Mouse (Mus musculus): ENCODE measurements around the gene Hoxb2. TPM values are rescaled to one million over a fixed set of nuclear protein-coding genes. Genes with fewer than 3 reads are reported as not detected.

The Hoxb2 gene
- polyA plus RNA-seq, 1 experiment, result 0.20 TPM

- TF ChIP-seq POLR2A (IDR thresholded peaks at IDR 0.05; ENCODE audit: control insufficient read depth, low read depth, low read length) (no peak), CTCF (IDR thresholded peaks at IDR 0.05; ENCODE audit: control insufficient read depth, insufficient read depth, insufficient replicate concordance, low read depth, low read length) (no peak)
- Histone ChIP-seq H3K36me3 (ENCODE audit: control insufficient read depth, insufficient read depth, low read length) (no peaks in the 10 kb centered on the region), H3K27me3 (ENCODE audit: control insufficient read depth, insufficient read depth, low read length) (no peaks in the 10 kb centered on the region), H3K4me1 (ENCODE audit: control insufficient read depth, insufficient read depth, low read length) (no peaks in the 10 kb centered on the region), H3K27ac (ENCODE audit: control insufficient read depth, insufficient read depth, low read depth, low read length) (no peak overlapping the region), H3K4me3 (ENCODE audit: control insufficient read depth, low read depth, low read length) (no peak overlapping the region)
Measured at GRCm38 (mm10) chr11:96383381-96383780, 33.1 kb downstream of the Hoxb2 start.

GRCm38 (mm10) chr11:96387635-96388034 lies 37.3 kb downstream of the Hoxb2 start:
- H3K4me3 ChIP-seq (ENCODE audit: control insufficient read depth, low read depth, low read length), result no peak overlapping the region
- 0 out of 2 replicates have a peak, but pooled peaks cover 4% of the 10 kb centered on the region for H3K4me1 ChIP-seq (ENCODE audit: control insufficient read depth, insufficient read depth, low read length)
- no peaks in the 10 kb centered on the region for H3K36me3 ChIP-seq (ENCODE audit: control insufficient read depth, insufficient read depth, low read length)
- TF ChIP-seq POLR2A (IDR thresholded peaks at IDR 0.05; ENCODE audit: control insufficient read depth, low read depth, low read length), result no peak
- no peak for TF ChIP-seq CTCF (IDR thresholded peaks at IDR 0.05; ENCODE audit: control insufficient read depth, insufficient read depth, insufficient replicate concordance, low read depth, low read length)
- H3K27ac ChIP-seq (ENCODE audit: control insufficient read depth, insufficient read depth, low read depth, low read length), result no peak overlapping the region
- no peaks in the 10 kb centered on the region for H3K27me3 ChIP-seq (ENCODE audit: control insufficient read depth, insufficient read depth, low read length)

- TF ChIP-seq POLR2A (IDR thresholded peaks at IDR 0.05; ENCODE audit: control insufficient read depth, low read depth, low read length), result no peak
- TF ChIP-seq CTCF (IDR thresholded peaks at IDR 0.05; ENCODE audit: control insufficient read depth, insufficient read depth, insufficient replicate concordance, low read depth, low read length), result no peak
- H3K27ac ChIP-seq (ENCODE audit: control insufficient read depth, insufficient read depth, low read depth, low read length), result no peak overlapping the region
- no peaks in the 10 kb centered on the region for H3K27me3 ChIP-seq (ENCODE audit: control insufficient read depth, insufficient read depth, low read length)
- no peaks in the 10 kb centered on the region for H3K36me3 ChIP-seq (ENCODE audit: control insufficient read depth, insufficient read depth, low read length)
- H3K4me3 ChIP-seq (ENCODE audit: control insufficient read depth, low read depth, low read length), result peak overlapping the region; percentile 69
- H3K4me1 ChIP-seq (ENCODE audit: control insufficient read depth, insufficient read depth, low read length), result peaks cover 7% of the 10 kb centered on the region
Measured at GRCm38 (mm10) chr11:96396772-96397626, 46.7 kb downstream of the Hoxb2 start.

- no peak overlapping the region for H3K27ac ChIP-seq (ENCODE audit: control insufficient read depth, insufficient read depth, low read depth, low read length)
- H3K4me1 ChIP-seq (ENCODE audit: control insufficient read depth, insufficient read depth, low read length), result peaks cover 7% of the 10 kb centered on the region
- no peaks in the 10 kb centered on the region for H3K36me3 ChIP-seq (ENCODE audit: control insufficient read depth, insufficient read depth, low read length)
- no peaks in the 10 kb centered on the region for H3K27me3 ChIP-seq (ENCODE audit: control insufficient read depth, insufficient read depth, low read length)
- no peak overlapping the region for H3K4me3 ChIP-seq (ENCODE audit: control insufficient read depth, low read depth, low read length)
- TF ChIP-seq POLR2A (IDR thresholded peaks at IDR 0.05; ENCODE audit: control insufficient read depth, low read depth, low read length), result no peak
- no peak for TF ChIP-seq CTCF (IDR thresholded peaks at IDR 0.05; ENCODE audit: control insufficient read depth, insufficient read depth, insufficient replicate concordance, low read depth, low read length)
Measured at GRCm38 (mm10) chr11:96397806-96398335, 47.5 kb downstream of the Hoxb2 start.

- TF ChIP-seq CTCF (IDR thresholded peaks at IDR 0.05; ENCODE audit: control insufficient read depth, insufficient read depth, insufficient replicate concordance, low read depth, low read length) (no peak), POLR2A (IDR thresholded peaks at IDR 0.05; ENCODE audit: control insufficient read depth, low read depth, low read length) (no peak)
- Histone ChIP-seq H3K27ac (ENCODE audit: control insufficient read depth, insufficient read depth, low read depth, low read length) (no peak overlapping the region), H3K36me3 (ENCODE audit: control insufficient read depth, insufficient read depth, low read length) (no peaks in the 10 kb centered on the region), H3K27me3 (ENCODE audit: control insufficient read depth, insufficient read depth, low read length) (no peaks in the 10 kb centered on the region), H3K4me1 (ENCODE audit: control insufficient read depth, insufficient read depth, low read length) (peaks cover 7% of the 10 kb centered on the region), H3K4me3 (ENCODE audit: control insufficient read depth, low read depth, low read length) (no peak overlapping the region)
Measured at GRCm38 (mm10) chr11:96399923-96400322, 49.6 kb downstream of the Hoxb2 start.

Other genes starting within 250 kb of the Hoxb2 start
- 0.08 and 0.15 TPM in 2 replicates for gene Calcoco2, start 238.6 kb upstream of the Hoxb2 start, polyA plus RNA-seq (2012; rRNA removed)
- 90.4 and 94.5 TPM in 2 replicates for gene Ttll6, start 216.7 kb upstream of the Hoxb2 start, polyA plus RNA-seq (2012; rRNA removed)
- 0.04 TPM in 2 replicates for gene Hoxb13, start 156.2 kb upstream of the Hoxb2 start, polyA plus RNA-seq (2012; rRNA removed)
- gene Hoxb9, start 79.1 kb upstream of the Hoxb2 start, polyA plus RNA-seq (2012; rRNA removed), result 0.36 and 1.0 TPM in 2 replicates
- gene Hoxb8, start 68.6 kb upstream of the Hoxb2 start, polyA plus RNA-seq (2012; rRNA removed), result 0.11 and 6.9 TPM in 2 replicates
- 1.6 TPM in 1 of 2 replicates, not detected in the other for gene Hoxb7, start 63.9 kb upstream of the Hoxb2 start, polyA plus RNA-seq (2012; rRNA removed)
- 0.15 and 3.4 TPM in 2 replicates for gene Hoxb6, start 58.0 kb upstream of the Hoxb2 start, polyA plus RNA-seq (2012; rRNA removed)
- 0.14 and 0.67 TPM in 2 replicates for gene Hoxb5, start 47.2 kb upstream of the Hoxb2 start, polyA plus RNA-seq (2012; rRNA removed)
- gene Hoxb4, start 32.3 kb upstream of the Hoxb2 start, polyA plus RNA-seq (2012; rRNA removed), result 0.07 and 1.3 TPM in 2 replicates
- 5.6 and 6.7 TPM in 2 replicates for gene Hoxb3, start 27.2 kb upstream of the Hoxb2 start, polyA plus RNA-seq (2012; rRNA removed)
- not detected in 2 replicates for gene Hoxb1, start 15.2 kb downstream of the Hoxb2 start, polyA plus RNA-seq (2012; rRNA removed)
- 1.5 and 2.3 TPM in 2 replicates for gene Skap1, start 114.1 kb downstream of the Hoxb2 start, polyA plus RNA-seq (2012; rRNA removed)

Data from testis, adult 2 months (tissue).